Mouse (Mus musculus): ENCODE measurements around the gene Eps8l3.

GRCm38 (mm10) chr3:107917097-107917496 is 40.1 kb downstream of the Eps8l3 start:
- TF ChIP-seq CTCF (IDR thresholded peaks at IDR 0.05; ENCODE audit: borderline replicate concordance, extremely low read depth, insufficient read depth, insufficient read length) (peak; percentile 43; the same call in 1 of the 2 replicates), POLR2A (IDR thresholded peaks at IDR 0.05; ENCODE audit: borderline replicate concordance, extremely low read depth, insufficient read depth, insufficient read length, poor library complexity, severe bottlenecking) (no peak)
